Mouse (Mus musculus) lung, postnatal 25 days (tissue): ENCODE results near the gene Nav1.

ENCODE experiments used
- DNase-seq: peaks from one replicate; pipeline ENCODE4 v3.0.0; 2022; ENCODE audit warnings: low spot score

The Nav1 gene

DNA sequence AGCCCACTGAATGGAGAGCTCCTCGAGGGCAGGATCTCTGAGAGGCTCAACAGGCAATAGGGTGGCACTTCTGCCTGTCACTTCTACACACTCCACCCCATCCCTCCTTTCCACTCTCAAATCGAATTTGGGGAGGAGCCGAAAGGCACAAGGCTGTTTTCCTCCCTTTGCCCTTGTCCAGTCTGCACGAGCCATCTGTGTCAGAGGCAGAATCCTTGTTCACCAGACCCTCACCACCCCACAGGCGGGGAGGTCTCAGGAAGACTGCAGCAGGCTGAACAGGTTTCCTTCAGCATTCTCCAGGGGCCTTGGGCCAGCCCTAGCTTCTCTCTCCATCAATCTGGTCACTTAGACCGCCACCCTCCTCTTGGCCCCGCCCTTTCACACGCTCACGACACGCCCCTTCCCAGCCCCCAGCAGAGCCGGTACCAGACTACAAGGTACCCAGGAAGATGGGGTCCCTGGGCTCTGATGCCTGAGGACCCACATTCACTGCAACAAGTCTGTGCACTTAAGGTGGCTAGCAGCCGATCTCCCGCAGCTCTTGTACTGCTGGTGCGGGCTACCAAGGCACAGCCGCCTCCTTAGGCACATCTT lies 23.9 kb downstream of the Nav1 start:
- no peak for DNase-seq

DNA sequence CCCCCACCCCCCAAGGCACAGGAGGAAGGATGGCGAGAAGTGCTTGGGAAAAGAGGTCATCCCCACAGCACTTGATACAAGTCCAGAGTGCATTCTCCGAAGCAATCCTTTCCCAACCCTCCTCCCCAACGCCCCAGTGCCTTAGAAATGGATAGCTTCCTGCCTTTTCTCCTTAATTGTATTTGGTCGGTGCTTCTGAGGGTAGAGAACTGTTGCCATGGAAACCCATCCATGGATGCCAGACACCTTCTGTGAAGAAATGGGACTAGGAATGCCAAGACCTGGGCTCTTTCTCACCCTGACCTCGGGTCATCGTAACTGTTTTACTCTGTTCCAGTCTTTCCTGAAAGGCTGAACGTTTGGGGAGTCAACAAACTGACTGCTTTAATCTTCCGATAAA lies 26.1 kb downstream of the Nav1 start:
- DNase-seq: no peak

DNA sequence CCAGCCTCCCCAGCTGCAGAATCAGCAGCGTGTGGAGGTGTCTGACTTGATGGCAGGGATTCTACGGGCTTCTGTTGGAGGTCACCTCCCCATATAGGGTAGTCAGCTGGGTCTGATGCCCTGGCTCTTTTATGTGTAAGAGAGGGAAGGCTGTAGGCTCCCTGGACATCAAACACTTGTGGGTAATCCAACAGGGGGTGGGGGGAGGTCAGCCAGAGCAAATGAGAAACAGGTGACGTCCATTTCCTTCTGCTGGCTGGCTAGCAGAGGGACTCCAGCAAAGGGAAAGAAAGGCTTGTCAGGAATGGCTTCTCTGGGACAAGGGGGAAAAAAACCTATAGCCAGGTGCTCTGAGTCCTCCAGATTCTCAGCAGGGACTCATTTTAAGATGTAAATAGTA lies 28.0 kb downstream of the Nav1 start:
- no peak for DNase-seq

DNA sequence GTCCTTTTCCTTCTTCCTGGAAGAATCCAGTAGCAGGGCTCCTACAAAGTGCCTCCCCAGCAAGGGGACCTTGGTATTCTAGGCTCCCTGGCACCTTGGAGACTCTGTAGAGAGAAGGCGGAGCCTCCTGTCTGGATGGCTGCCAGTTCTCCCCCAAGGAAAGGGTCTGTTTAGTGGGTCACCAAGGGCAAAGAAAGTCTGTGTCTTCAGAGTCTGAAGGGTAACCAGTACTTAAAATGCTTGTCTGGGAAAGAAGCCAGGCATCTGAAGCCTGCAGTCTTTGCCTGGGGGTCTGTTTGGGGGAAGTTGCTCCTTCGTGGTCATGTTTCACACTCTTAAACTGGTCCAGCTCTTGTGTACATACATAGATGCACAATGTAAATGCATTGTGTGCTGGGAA lies 29.3 kb downstream of the Nav1 start:
- no peak for DNase-seq

DNA sequence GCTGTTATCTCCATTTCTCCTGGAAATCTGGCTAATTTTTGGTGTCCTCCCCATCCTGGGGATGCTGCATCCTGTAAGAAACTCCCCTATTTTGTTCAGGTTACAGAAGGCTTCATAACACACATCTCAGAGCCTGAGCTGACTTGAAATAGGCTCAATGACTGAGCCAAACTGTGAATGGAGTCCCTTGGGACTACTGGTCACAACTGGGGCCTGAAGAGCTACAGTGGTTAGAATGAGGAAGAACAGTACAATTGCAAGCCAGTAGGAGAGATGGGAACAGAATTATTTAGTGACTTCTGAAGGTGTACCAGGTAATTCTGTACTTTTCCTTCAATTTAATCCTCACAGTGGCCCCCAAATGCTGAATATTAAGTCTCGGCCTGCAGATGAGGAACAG lies 31.7 kb downstream of the Nav1 start:
- no peak for DNase-seq

DNA sequence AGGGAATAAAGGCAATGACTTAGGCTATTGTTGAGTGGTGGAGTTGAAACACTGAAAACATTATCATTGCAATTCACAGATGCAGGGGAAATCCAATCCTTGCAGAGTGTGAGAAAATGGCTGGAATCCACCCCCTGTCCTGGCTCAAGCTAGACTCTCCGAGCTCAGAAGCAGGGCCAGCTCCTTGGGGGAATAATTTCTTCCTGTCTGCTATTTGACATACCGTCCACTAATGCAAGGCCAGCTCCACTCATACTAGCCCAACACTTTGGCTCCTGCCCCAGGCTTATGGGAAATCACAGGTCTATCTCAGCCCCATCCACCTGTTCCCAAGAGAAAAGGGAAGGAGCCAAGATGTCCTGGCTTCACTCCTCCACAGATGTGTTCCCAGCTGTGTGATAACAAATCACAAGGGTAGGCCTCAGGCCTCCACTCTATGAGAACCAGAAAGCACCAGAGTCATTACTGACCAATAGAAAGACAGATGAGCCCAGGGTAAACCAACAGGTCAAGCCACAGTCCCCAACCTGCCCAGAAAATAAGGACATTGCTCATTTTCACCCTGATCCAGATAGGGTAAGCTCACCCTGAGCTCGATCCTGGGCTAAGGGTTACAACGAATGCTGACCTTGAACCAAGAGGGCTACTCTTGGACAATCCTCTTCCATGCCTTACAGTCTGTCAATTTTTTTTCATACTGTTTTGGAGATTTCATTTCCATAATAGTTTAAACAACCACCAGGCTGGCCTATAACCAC lies 32.5 kb downstream of the Nav1 start:
- no peak for DNase-seq

DNA sequence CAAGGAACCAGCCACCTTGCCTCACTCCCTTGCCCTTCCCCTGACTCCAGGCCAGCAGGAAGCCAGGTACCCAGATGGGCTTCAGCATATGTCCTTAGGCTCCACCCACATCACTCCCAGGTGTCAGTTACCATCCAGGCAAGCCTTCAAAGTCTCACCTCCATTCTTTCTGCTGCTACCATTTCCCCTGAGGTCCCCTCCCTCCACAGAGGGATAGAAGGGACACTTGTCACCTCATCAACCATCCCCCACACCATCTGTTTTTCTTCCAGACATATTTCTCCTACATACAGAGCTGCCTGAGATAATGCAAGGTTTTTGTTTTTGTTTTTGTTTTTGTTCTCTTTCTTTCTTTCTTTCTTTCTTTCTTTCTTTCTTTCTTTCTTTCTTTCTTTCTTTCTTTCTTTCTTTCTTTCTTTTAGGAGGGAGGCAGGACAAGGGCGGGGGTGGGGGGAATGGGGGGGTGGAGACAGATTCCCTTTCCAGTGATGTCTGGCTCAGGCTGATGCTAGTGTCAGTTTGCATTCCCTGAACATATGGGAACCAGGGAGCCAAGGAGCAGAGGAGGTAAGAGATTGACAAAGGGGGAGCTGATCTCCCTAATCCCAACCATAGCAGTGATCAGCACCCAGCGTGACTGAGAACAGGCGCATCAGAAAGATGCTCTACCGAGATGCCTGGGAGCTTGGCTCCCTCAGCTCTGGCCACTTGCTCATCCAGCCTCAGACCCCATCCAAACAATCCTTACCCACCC lies 34.8 kb downstream of the Nav1 start:
- no peak for DNase-seq

DNA sequence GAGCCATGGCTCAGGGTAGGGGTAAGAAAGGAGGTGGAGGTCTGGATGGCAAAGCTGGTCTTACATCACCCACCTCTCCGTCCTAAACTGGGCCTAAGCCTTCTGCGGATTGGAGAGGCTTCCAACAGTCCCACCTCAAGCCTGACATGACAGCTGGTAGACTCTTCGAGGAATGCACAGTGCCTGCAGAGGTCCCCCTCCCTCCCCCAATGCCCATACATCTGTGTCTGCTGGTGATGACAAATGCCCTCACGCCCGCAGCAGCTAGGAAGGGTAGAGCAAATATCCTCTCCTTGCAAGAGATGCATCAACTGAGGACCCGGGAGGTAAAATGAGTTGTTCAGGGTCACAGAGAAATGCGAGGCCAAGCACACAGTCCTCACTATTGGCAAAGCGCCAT lies 39.0 kb downstream of the Nav1 start:
- no peak for DNase-seq

DNA sequence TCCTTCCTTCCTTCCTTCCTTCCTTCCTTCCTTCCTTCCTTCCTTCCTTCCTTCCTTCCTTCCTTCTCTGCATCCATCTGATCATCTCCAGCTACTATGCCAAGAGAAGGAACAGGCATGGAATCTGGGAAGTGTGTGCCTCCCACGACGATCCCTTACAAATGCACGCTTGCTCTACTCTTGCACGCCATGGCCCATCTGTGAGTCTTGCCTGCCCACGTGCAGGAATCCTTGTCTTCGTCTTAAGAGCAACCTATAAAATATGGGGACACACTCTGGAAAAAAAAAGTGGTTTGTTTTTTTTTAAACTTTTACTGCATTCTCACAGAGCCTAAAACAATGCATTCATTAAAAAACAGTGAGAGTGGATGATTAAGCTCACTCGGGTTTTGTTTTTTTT lies 40.5 kb downstream of the Nav1 start:
- DNase-seq: no peak

DNA sequence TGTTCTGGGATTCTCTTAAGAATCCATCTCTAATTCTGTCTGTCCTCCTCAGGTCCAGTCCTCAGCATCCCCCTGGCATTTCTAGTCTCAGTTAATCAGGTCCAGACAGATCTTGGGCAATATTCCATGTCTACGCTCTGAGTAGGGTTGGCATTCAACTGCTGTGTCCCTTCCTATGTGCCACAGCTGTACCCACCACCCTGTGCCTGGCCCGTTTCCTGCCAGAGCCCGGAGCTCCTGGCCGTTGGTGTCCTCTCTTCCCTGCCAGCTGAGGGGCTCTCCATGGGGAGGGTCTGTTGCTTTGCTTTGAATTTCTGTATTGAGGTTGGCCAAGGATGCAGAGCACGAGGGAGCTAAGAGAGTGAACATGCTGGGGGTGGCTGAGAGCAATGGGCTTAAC lies 41.3 kb downstream of the Nav1 start:
- no peak for DNase-seq

DNA sequence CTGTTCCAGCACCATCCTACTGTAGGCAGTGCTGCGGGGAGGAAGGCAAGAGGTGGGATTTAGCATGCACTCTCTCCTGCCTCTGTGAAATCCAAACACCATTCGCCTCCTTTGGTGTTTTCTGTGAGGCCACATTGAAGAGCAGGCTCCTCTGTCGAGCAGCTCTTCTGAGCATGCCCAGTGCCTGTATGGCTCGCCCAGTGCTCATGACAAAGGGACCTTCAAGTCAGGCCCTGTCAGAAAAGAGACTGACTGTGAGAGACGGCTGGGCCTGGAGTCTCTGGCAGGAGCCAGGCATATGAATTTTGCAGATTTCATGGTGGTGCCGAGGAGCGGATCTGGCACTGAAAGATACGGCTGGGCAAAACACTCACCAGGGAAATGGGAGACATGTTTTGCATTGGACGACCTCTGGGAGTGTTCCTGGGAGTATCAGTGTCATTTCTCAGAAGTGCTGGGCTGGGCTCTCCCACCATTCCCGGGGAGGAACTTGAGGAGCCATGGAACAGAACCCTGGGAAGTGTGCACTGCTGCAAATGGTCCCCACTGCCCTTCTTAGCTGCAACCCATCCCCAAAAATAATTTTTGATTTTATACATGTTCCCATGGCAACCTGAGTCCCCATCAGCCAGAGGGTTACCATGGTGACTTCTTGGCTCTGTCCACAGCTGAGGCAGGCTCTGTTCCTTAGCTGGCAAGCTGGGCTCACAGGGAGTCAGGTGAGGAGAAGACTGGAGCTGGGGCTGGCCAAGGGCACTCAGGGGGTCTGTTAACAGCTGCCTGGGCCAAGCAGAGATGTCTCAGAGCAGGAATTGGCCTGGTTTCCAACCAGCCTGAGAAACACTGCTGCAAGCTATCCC lies 42.2 kb downstream of the Nav1 start:
- no peak for DNase-seq

DNA sequence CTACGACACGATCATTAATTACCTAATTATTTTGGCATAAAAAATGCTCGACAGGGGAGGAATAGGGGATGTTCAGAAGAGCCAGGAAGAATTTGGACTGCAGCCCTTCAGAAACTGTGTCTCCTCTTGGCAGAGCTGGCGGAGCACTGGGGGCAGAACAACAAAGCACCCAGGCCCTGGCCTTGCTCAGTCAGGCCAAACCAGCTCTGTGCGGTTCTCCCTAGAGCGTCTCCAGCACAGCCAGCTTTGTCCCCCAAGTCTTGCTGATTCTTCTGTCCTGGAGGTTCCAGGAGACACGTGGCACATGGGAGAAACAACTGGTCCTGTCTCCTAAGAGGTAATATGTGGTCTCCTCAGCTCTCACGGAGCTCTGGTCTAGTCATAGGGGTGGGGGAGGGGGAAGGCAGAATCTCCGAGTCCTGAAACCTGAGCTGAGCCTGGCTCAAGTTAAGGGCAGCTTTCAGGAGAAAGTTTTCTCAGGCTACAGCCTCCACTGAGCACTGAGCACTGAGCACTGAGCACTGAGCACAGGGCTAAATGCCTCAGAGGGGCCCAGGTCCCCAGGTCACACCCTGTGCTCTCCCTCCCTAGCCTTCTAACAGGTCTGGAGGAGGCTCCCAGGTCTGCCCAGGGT lies 43.2 kb downstream of the Nav1 start:
- DNase-seq: no peak

DNA sequence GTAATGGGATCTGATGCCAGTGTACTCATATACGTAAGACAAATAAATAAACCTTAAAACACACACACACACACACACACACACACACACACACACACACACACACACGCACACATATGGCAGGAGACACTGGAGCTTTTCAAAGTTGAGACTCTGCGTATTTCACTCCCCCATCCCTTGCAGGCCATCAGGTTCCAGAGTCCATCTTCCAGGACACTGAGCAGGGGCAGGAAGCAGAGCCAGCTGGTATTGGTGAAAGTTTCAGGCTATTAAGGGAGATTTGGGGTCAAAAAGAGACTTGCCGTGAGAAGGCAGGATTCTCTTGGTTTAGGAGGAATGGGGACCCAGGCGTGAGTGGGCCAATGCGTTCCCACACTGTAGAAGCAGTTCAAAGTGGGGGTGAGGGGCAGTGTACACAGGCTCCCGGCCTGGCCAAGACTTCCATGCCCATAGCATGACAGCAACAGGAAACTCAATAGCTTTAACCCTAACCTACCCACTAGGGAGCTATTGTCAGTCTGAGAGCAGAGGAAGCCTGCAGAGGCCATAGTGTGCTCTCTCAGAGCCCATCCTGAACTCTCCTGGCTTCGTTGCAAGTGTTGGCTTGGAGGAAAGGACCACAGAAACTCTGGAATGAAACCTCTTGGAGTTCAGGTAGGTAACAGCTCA lies 44.0 kb downstream of the Nav1 start:
- no peak for DNase-seq

DNA sequence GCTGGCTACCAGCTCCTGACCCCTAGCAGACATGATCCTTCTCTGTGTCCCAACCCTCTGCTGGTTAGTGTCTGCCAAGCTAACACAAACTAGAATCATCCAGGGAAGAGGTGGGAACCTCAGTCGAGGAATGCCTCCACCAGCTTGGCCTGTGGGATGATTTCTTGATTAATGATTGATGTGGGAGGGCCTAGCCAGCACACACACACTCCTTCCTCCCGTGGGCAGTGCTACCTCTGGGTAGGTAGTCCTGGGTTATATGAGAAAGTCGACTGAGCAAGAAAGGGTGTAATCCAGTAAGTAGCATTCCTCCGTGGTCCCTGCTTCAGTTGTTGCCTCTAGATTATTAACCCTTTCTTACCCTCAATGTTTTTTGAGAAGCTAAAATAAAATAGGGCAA lies 45.0 kb downstream of the Nav1 start:
- no peak for DNase-seq

DNA sequence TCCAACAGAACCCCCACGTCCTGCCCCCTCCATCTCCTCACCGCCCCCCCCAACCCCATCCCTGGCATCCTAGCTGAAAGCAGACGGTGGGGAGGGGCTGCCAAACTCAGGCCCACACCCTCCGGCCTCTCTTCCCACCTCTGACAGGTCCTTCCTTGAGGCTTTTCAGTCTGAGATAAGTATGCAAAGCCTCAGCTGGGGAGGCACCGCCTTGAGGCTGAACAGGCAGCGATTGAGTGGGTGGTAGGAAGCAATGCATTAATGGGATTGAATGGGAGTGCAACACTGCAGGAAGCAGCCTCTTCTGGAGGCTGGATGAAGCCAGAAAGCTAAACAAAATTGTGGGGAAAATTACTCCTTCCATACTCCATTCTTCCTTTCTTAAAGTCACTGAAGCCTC lies 45.8 kb downstream of the Nav1 start:
- DNase-seq: no peak

DNA sequence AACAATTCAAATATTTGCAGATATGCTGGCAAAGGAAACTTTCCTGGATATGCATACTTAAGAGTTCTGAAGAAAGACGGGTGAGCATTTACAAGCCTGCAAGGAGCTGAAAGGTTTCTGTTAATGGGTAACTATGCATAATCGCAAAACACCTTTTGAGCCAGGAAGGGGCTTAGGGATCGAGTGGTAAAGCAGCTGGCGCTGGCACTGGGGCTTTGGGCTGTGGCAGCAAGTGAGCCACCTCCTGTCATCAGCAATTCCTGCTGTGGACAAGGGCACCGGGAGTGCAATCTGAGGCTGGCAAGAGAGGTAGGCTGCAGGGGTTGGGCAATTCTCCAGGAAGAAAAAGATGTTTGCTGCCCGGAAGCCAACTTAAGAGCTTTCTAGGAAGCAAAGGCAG lies 49.1 kb downstream of the Nav1 start:
- no peak for DNase-seq

DNA sequence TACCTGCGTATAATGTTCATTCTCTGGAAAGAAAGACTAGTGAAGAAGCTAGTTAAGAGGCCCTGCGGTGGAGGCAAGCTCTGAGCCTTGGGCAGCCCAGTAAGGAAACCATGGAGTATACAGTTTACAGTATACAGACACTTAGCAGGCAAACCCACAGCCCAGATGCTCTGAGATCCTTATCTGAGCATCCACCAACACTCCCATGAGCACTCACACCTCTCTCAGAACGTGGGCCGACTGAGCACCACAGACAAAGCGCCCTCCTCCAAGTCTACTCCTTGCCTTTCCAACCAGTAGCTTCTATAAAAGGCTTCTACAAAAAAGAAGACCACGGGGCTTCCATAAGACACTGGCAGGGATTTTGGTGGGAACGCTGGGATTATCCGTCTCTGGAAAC lies 51.2 kb downstream of the Nav1 start:
- no peak for DNase-seq

DNA sequence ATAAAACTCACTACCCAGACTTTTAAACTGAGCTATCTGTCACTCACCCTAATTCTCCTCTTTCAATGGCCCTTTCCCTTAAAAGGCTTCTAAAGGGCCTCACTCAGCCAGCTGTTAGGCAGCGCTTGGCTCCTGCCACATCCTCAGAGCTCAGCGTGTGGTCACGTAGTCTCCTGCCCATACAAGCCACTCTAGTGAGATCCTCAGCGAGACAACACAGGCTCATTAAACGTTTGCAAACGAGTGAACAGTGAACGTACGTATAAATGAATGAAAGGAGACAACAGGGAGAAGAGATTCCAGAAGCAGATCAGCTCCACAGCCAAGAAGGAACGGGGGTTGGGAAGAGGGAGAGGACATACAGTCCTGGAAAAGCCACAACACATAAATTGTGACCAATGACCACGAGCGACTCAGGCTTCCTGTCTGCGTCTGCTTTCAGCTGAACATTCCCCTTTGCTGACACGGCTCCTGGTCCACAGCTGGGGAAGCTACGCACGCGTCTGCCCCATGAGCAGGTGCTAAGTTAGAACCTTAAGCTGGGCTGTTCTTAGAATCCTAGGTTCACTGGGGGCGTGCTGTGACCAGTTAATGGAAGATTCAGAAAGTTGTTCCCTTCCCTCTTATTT lies 52.3 kb downstream of the Nav1 start:
- no peak for DNase-seq

DNA sequence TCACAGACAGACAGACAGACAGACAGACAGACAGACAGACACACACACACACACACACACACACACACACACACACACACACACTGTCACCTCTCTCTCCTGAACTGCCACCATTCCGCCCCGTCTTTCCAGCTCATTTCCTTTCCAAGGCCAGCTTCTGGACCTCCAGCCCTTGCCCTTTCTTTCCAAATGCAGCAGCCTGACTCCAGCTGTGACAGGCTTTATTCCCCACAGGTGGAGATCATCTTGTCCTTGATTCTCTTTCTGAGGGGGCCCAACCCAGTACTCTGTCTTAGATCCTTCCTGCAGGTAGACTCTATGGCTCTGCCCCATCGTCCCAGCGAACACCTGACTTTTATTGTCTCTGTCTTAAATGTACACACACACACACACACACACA lies 53.5 kb downstream of the Nav1 start:
- no peak for DNase-seq

DNA sequence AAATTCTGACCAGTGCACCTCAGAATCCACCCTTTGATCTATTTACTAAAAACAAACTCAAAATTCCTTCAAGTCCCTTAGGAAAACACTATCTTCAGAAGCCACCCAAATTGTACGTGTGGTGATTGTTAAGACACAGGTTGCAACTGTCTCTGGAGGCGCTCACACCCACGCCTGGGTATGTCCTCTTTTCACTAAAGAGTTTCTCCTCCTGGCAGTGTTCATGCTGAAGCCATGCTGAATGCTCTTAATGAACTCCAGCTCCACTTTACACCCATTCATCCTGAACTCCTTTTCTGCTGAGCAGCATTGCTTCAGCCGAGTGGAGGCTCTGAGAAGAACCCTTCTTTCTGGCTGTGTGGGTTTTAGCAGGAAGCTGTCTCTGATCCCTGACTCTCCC lies 53.9 kb downstream of the Nav1 start:
- no peak for DNase-seq

DNA sequence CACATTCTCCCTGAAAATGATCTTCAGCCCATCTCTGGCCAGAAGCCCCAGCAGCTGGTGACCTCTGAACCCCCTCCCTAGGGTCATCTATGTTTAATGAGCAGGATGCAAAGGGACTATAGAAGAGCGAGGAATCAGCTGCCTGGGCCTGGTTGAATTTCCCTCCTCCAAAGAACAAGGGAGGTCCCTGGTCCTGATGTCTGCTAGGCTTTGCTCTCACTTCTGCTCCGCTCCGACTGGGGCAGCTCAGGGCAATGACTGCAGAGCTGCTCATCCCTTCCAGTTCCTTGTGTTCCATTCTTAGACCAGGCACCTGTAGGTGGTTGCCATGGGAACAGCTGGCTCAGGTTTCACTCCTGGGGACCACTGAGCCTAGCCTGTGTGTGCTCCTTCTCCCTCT lies 56.2 kb downstream of the Nav1 start:
- no peak for DNase-seq
